Mouse (Mus musculus): Measurements from ENCODE around the gene Rbfox3. TPM values are rescaled to one million over a fixed set of nuclear protein-coding genes. Genes with fewer than 3 reads are reported as not detected.

The Rbfox3 gene
- polyA plus RNA-seq, 1 experiment from 2014 or later = 0.35 TPM

DNA sequence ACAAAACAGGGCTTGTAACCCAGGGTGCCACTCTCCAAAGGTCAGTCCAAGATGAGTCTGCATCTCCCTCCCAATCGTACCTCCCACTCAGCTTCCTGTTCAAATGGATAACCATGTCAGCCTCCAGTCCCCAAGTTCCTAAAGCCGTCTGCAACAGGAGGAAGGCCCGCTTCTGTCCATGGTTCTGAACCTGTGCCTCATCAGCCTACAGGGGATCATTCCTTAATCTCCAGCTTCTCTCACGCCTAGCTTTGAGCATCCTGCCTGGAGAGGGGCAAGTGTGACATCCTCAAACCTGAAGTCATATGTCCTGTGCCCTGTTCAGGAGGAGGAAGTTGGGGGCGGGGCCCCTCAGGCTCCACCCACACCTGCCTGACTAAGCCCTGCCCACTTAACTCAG is 15.7 kb upstream of the Rbfox3 start:
- H3K4me3 ChIP-seq (ENCODE audit: low read length) = no peak overlapping the region
- H3K9me3 ChIP-seq (ENCODE audit: control insufficient read depth, low read length) = no peaks in the 10 kb centered on the region
- H3K27me3 ChIP-seq (ENCODE audit: control insufficient read depth, insufficient read depth, low read depth, low read length) = no peaks in the 10 kb centered on the region
- H3K27ac ChIP-seq (ENCODE audit: low read length) = no peak overlapping the region
- no peaks in the 10 kb centered on the region for H3K36me3 ChIP-seq (ENCODE audit: control insufficient read depth, insufficient read depth, low read length)
- WGBS = 6% methylated on average over 5 of the region's 5 CpGs
- H3K9ac ChIP-seq (ENCODE audit: low read length) = no peak overlapping the region
- H3K4me2 ChIP-seq (ENCODE audit: low read depth, low read length) = no peak overlapping the region
- no peak for ATAC-seq (ENCODE audit: low read depth)
- H3K4me1 ChIP-seq (replicated peaks; ENCODE audit: control insufficient read depth, insufficient read depth, low read length) = no peaks in the 10 kb centered on the region

DNA sequence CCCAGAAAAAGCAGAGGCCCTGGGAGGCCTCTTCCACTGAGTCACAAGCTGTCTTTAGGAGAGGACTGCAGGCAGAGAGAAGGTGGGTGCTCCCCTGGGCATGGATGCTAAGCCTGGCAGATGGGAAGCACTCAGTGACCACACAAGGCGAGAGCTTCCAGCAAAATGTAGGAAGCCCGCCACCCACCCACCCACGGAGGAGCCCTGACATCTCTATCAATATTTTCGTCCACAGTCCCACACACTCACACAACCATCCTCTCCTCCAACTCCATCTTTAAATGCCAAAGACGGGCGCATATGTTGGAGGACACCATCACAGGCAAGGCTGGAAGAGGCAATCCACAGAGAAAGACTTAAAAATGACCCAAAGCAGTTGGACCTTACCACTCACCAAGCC is 10.5 kb upstream of the Rbfox3 start:
- 76% methylated on average over 6 of the region's 6 CpGs for WGBS

DNA sequence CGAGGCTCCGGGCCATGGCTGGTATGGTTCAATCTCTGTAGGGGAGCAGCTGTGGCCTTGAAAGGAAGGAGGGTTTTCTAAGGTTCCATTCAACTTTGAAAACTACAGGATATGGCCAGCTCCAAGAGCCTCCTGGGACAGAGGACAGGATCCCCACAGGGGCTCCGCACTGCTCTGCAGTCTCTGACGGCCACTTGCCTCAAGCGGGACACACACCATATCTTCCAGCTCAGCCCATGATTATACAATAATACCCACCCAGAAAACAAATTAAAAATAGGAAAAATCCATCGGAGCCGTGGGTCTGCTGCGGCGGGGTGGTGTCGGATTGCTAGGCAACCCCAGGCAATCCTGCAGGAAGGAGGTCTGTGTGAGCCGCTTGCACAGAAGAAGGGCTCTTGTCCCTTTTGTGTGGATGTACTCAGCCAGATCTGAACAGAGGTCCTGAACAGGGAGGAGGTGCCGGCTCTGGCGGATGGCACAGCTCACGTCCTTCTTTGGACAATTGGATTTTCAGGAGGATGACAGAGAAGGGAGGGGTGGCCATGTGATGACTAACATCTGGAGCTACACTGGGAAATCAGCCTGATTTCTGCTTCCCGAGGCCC is 5.1 kb upstream of the Rbfox3 start:
- no peak overlapping the region for H3K9ac ChIP-seq (ENCODE audit: low read length)
- no peak for ATAC-seq (ENCODE audit: low read depth)
- 22% methylated on average over 15 of the region's 15 CpGs for WGBS
- H3K4me3 ChIP-seq (ENCODE audit: low read length) = no peak overlapping the region
- H3K4me2 ChIP-seq (ENCODE audit: low read depth, low read length) = no peak overlapping the region
- no peaks in the 10 kb centered on the region for H3K4me1 ChIP-seq (replicated peaks; ENCODE audit: control insufficient read depth, insufficient read depth, low read length)
- H3K27ac ChIP-seq (ENCODE audit: low read length) = no peak overlapping the region
- H3K27me3 ChIP-seq (ENCODE audit: control insufficient read depth, insufficient read depth, low read depth, low read length) = peaks cover 3% of the 10 kb centered on the region; the same call in 1 of the 2 replicates
- H3K36me3 ChIP-seq (ENCODE audit: control insufficient read depth, insufficient read depth, low read length) = no peaks in the 10 kb centered on the region
- H3K9me3 ChIP-seq (ENCODE audit: control insufficient read depth, low read length) = no peaks in the 10 kb centered on the region

More for the DNA sequence above, 10.5 kb upstream of the Rbfox3 start:
- H3K36me3 ChIP-seq (ENCODE audit: control insufficient read depth, insufficient read depth, low read length) = no peaks in the 10 kb centered on the region
- H3K27ac ChIP-seq (ENCODE audit: low read length) = no peak overlapping the region
- H3K9me3 ChIP-seq (ENCODE audit: control insufficient read depth, low read length) = no peaks in the 10 kb centered on the region
- H3K4me2 ChIP-seq (ENCODE audit: low read depth, low read length) = no peak overlapping the region
- ATAC-seq (ENCODE audit: low read depth) = no peak
- no peaks in the 10 kb centered on the region for H3K4me1 ChIP-seq (replicated peaks; ENCODE audit: control insufficient read depth, insufficient read depth, low read length)
- H3K4me3 ChIP-seq (ENCODE audit: low read length) = no peak overlapping the region
- no peak overlapping the region for H3K9ac ChIP-seq (ENCODE audit: low read length)
- no peaks in the 10 kb centered on the region for H3K27me3 ChIP-seq (ENCODE audit: control insufficient read depth, insufficient read depth, low read depth, low read length)

DNA sequence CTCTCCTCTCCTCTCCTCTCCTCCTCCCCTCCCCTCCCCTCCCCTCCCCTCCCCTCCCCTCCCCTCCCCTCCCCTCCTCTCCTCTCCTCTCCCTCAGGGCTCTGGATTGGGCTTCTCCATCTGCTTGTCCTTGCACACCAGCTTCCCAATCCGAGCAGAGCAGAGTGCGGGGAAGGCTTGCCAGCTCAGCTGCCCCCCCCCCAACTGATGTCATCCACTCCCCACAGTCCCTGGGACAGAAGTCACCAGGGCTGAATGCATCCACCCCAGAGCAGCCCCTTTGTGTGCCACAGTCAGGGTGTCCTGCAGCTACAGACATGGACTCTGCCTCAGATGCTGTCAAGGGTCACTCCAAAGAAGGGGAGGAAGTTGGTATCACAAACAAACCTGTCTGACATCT is 4.5 kb upstream of the Rbfox3 start:
- H3K27me3 ChIP-seq (ENCODE audit: control insufficient read depth, insufficient read depth, low read depth, low read length) = peaks cover 5% of the 10 kb centered on the region; the same call in 1 of the 2 replicates
- ATAC-seq (ENCODE audit: low read depth) = no peak

DNA sequence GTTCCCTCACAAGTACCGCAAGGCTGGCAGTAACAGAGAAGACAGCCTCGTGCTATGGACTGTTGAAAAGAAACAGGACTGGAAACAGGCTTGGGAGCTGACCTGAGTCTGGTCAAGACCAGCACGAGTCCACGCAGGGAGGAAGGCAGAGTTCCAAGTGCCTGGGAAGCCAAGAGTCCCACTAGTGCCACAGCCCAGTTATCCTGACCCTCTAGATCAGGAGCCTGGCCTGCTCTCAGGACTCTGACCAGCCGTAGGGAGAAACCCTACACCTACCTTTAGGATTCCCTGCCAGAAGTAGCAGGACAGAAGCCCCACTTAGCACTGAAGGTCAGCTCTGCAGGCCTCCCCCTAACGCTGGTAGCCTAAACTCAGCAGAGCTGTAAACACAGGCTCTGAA is 1.3 kb upstream of the Rbfox3 start:
- no peak overlapping the region for H3K9ac ChIP-seq (ENCODE audit: low read length)
- no peaks in the 10 kb centered on the region; the same call in 1 of the 2 replicates for H3K4me1 ChIP-seq (replicated peaks; ENCODE audit: control insufficient read depth, insufficient read depth, low read length)
- H3K9me3 ChIP-seq (ENCODE audit: control insufficient read depth, low read length) = no peaks in the 10 kb centered on the region
- no peak overlapping the region for H3K4me2 ChIP-seq (ENCODE audit: low read depth, low read length)
- no peak for ATAC-seq (ENCODE audit: low read depth)
- peaks cover 37% of the 10 kb centered on the region for H3K27me3 ChIP-seq (ENCODE audit: control insufficient read depth, insufficient read depth, low read depth, low read length)
- 47% methylated on average over 6 of the region's 6 CpGs for WGBS
- no peaks in the 10 kb centered on the region for H3K36me3 ChIP-seq (ENCODE audit: control insufficient read depth, insufficient read depth, low read length)
- no peak overlapping the region for H3K4me3 ChIP-seq (ENCODE audit: low read length)
- H3K27ac ChIP-seq (ENCODE audit: low read length) = no peak overlapping the region

More for the DNA sequence above, 4.5 kb upstream of the Rbfox3 start:
- 75% methylated on average over 2 of the region's 2 CpGs for WGBS
- Histone ChIP-seq H3K36me3 (ENCODE audit: control insufficient read depth, insufficient read depth, low read length) (no peaks in the 10 kb centered on the region), H3K9me3 (ENCODE audit: control insufficient read depth, low read length) (no peaks in the 10 kb centered on the region), H3K9ac (ENCODE audit: low read length) (no peak overlapping the region), H3K4me2 (ENCODE audit: low read depth, low read length) (no peak overlapping the region), H3K4me1 (replicated peaks; ENCODE audit: control insufficient read depth, insufficient read depth, low read length) (no peaks in the 10 kb centered on the region), H3K4me3 (ENCODE audit: low read length) (no peak overlapping the region), H3K27ac (ENCODE audit: low read length) (no peak overlapping the region)

DNA sequence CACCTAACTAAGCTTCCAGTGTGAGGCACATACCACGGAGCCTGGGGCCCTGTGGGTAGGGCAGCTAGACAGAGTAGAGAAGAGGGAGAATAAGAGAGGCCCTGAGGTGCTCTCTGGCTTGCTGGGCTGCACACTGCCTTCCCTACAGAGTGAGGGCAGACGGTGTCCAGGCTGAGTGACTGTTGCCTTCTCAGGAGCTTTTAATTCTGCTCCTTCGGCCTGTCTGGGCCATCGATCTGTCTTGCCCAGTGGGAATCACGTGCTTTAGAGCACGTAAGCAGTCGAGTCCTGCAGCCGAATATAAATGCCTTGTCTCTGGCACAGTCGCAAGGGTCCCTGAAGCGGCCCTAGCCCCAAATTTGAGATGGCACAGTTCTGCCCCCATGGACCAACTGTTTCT is 641 bp downstream of the Rbfox3 start:
- H3K9me3 ChIP-seq (ENCODE audit: control insufficient read depth, low read length) = no peaks in the 10 kb centered on the region
- H3K4me1 ChIP-seq (replicated peaks; ENCODE audit: control insufficient read depth, insufficient read depth, low read length) = no peaks in the 10 kb centered on the region; the same call in 1 of the 2 replicates
- H3K27me3 ChIP-seq (ENCODE audit: control insufficient read depth, insufficient read depth, low read depth, low read length) = peaks cover 56% of the 10 kb centered on the region
- ATAC-seq (ENCODE audit: low read depth) = no peak
- H3K9ac ChIP-seq (ENCODE audit: low read length) = no peak overlapping the region
- H3K4me2 ChIP-seq (ENCODE audit: low read depth, low read length) = no peak overlapping the region
- no peaks in the 10 kb centered on the region for H3K36me3 ChIP-seq (ENCODE audit: control insufficient read depth, insufficient read depth, low read length)
- WGBS = 78% methylated on average over 10 of the region's 10 CpGs
- no peak overlapping the region for H3K27ac ChIP-seq (ENCODE audit: low read length)
- no peak overlapping the region for H3K4me3 ChIP-seq (ENCODE audit: low read length)

DNA sequence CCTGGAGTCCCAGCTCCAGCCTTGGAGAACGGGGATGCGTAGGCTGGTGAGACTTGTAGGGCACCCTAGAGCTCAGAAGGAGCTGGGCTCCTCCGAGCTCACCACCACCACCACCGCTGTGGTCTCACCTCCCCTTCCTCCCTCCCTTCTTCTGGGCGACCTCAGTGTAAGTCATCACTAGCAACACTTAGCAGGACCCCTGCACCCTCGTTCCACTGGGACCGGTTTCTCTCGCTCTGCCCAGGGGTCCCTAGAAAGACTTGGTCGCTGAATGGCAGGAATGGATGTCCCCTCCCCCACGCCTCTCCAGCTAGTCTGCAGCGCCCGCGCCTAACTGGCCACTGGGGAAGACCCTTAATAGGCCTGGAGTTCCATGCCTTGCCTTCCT is 1.6 kb downstream of the Rbfox3 start:
- WGBS = under 1% methylated on average over 12 of the region's 13 CpGs
- Histone ChIP-seq H3K4me1 (replicated peaks; ENCODE audit: control insufficient read depth, insufficient read depth, low read length) (no peaks in the 10 kb centered on the region; the same call in 1 of the 2 replicates), H3K27ac (ENCODE audit: low read length) (no peak overlapping the region), H3K4me2 (ENCODE audit: low read depth, low read length) (peak overlapping the region; percentile 49; the same call in 1 of the 2 replicates), H3K9ac (ENCODE audit: low read length) (no peak overlapping the region), H3K36me3 (ENCODE audit: control insufficient read depth, insufficient read depth, low read length) (no peaks in the 10 kb centered on the region), H3K9me3 (ENCODE audit: control insufficient read depth, low read length) (no peaks in the 10 kb centered on the region), H3K27me3 (ENCODE audit: control insufficient read depth, insufficient read depth, low read depth, low read length) (peaks cover 62% of the 10 kb centered on the region), H3K4me3 (ENCODE audit: low read length) (peak overlapping the region; percentile 35; the same call in 1 of the 2 replicates)
- no peak for ATAC-seq (ENCODE audit: low read depth)

DNA sequence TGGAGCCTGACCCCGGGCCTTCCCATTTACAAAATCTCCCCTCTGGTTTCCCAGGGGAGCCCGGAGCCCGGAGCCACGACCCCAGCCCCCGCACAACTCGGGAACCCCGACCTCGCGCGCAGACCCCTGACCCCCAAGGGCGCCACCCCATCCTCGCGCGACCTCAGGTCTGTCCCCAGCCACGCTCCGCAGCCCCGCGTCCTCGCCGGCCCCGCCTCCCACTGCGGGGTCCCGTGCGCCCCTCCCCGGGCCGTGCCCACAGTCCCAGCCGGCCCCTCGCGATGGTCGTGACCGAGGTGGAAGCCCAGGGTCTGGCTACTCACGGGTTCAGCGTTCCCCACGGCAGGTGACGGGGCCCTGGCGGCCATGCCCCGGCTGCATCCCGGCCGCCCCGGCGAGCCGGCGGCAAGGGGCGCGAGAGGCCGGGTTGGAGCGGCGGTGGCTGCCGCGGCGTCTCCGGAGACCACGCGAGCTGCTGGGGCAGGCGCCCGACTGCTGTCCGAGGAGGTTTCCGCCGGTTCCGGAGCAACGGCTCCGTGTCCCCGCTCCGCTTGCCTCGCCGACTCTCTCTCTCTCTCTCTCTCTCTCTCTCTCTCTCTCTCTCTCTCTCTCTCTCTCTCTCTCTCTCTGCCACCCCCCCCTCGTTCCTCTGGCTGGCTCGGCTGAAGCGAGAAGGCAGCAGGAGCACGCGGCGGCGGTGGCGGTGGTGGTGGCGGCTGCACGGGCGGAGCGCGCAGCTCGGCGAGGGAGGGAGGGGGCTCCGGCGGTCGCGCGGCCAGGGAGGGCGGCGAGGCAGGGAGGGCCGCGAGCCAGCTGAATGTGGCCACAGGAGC is 2.2 kb downstream of the Rbfox3 start:
- Histone ChIP-seq H3K4me3 (ENCODE audit: low read length) (peak overlapping the region; percentile 35), H3K36me3 (ENCODE audit: control insufficient read depth, insufficient read depth, low read length) (no peaks in the 10 kb centered on the region), H3K4me2 (ENCODE audit: low read depth, low read length) (peak overlapping the region; percentile 49), H3K27ac (ENCODE audit: low read length) (no peak overlapping the region), H3K9me3 (ENCODE audit: control insufficient read depth, low read length) (no peaks in the 10 kb centered on the region), H3K4me1 (replicated peaks; ENCODE audit: control insufficient read depth, insufficient read depth, low read length) (no peaks in the 10 kb centered on the region; the same call in 1 of the 2 replicates), H3K9ac (ENCODE audit: low read length) (no peak overlapping the region), H3K27me3 (ENCODE audit: control insufficient read depth, insufficient read depth, low read depth, low read length) (peaks cover 62% of the 10 kb centered on the region)
- under 1% methylated on average over 55 of the region's 90 CpGs for WGBS
- no peak for ATAC-seq (ENCODE audit: low read depth)

DNA sequence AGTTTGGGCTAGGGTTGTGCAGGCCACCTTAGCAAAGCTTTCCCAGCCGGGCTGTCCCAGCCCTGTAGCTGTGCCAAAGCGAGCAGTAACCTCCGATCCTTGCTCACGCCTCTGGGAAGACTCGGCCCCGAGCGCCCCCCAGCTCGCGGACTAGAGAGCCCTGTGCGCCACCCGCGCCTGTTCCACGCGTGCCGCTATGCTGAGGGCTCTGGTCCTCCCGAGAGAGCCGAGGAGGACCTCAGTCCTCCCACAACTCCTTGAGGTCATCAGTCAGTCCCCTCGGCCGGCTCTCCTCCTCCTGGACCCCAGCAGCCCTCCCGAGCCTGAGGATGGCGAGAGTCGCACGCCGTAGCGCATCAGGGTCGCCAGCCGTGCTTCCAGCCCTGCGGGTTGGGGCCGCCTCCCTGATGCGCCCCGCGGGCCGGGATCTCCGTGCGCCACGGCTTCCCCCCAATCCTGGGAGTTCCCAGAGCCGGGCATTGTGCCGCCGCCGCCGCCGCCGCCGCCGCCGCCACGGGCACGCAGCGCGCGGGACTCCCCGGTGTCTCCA is 2.9 kb downstream of the Rbfox3 start:
- Histone ChIP-seq H3K4me3 (ENCODE audit: low read length) (peak overlapping the region; percentile 8; the same call in 1 of the 2 replicates), H3K36me3 (ENCODE audit: control insufficient read depth, insufficient read depth, low read length) (no peaks in the 10 kb centered on the region), H3K4me1 (replicated peaks; ENCODE audit: control insufficient read depth, insufficient read depth, low read length) (no peaks in the 10 kb centered on the region; the same call in 1 of the 2 replicates), H3K9me3 (ENCODE audit: control insufficient read depth, low read length) (no peaks in the 10 kb centered on the region), H3K4me2 (ENCODE audit: low read depth, low read length) (peak overlapping the region; percentile 49; the same call in 1 of the 2 replicates), H3K27ac (ENCODE audit: low read length) (no peak overlapping the region), H3K9ac (ENCODE audit: low read length) (no peak overlapping the region), H3K27me3 (ENCODE audit: control insufficient read depth, insufficient read depth, low read depth, low read length) (peaks cover 62% of the 10 kb centered on the region)
- WGBS = 1% methylated on average over 52 of the region's 52 CpGs
- no peak for ATAC-seq (ENCODE audit: low read depth)

Data from lung, embryonic 16.5 days (tissue).